Mouse (Mus musculus): Measurements from ENCODE around the gene Cers5. TPM values are rescaled to one million over a fixed set of nuclear protein-coding genes. Genes with fewer than 3 reads are reported as not detected.

Gene Cers5
- total RNA-seq, 2 experiments from 2014 or later: 26.4 to 29.7 TPM

Other genes starting within 250 kb of the Cers5 start
- 100 to 1,000 TPM; 421 to 452 TPM for gene Faim2, start 244.7 kb downstream of the Cers5 start, total RNA-seq (2021)
- not detected for gene Aqp2, start 193.8 kb downstream of the Cers5 start, total RNA-seq (2021)
- gene Aqp5, start 182.1 kb downstream of the Cers5 start, total RNA-seq (2021): not detected
- not detected for gene Aqp6, start 171.5 kb downstream of the Cers5 start, total RNA-seq (2021)
- gene Racgap1, start 121.2 kb downstream of the Cers5 start, total RNA-seq (2021): 1 to 10 TPM; 3.8 to 6.8 TPM
- 10 to 100 TPM; 29.6 to 36.9 TPM for gene Asic1, start 102.5 kb downstream of the Cers5 start, total RNA-seq (2021)
- gene Smarcd1, start 70.8 kb downstream of the Cers5 start, total RNA-seq (2021): 100 to 1,000 TPM; 108 to 109 TPM
- gene Gm17349, start 67.4 kb downstream of the Cers5 start, total RNA-seq (2021): 1 to 10 TPM; 5.0 to 8.7 TPM
- gene Gpd1, start 55.4 kb downstream of the Cers5 start, total RNA-seq (2021): 100 to 1,000 TPM; 130 to 153 TPM
- 100 to 1,000 TPM; 123 to 127 TPM for gene Cox14, start 47.3 kb downstream of the Cers5 start, total RNA-seq (2021)
- 10 to 100 TPM in 1 of 2 experiments, 1 to 10 TPM in 1; 9.9 to 10.0 TPM for gene Lima1, start 102.6 kb upstream of the Cers5 start, total RNA-seq (2021)
- under 1 TPM in 1 of 2 experiments, not detected in 1; 0.20 TPM for gene Fam186a, start 194.2 kb upstream of the Cers5 start, total RNA-seq (2021)
- 10 to 100 TPM; 49.3 to 54.0 TPM for gene Larp4, start 197.2 kb upstream of the Cers5 start, total RNA-seq (2021)

Measured in layer of hippocampus, adult 18-20 months (tissue).